Mouse (Mus musculus): ENCODE measurements around the gene 4930548H24Rik.

- TF ChIP-seq CTCF (IDR thresholded peaks at IDR 0.05; ENCODE audit: control insufficient read depth, insufficient read depth, low read length) (no peak), POLR2A (IDR thresholded peaks at IDR 0.05; ENCODE audit: borderline replicate concordance, control insufficient read depth, low read depth, low read length) (no peak)
Measured at GRCm38 (mm10) chr5:31452886-31453410, 32.6 kb upstream of the 4930548H24Rik start.

Measured in bone marrow, adult 2 months (tissue).